Mouse (Mus musculus): ENCODE results near the gene Fance.

- no peak for TF ChIP-seq CEBPB (IDR thresholded peaks at IDR 0.05; ENCODE audit: insufficient read depth, poor library complexity, severe bottlenecking)
- TF ChIP-seq MAX (IDR thresholded peaks at IDR 0.05; ENCODE audit: low read depth): no peak
- no peak for TF ChIP-seq TCF12 (IDR thresholded peaks at IDR 0.05; ENCODE audit: insufficient read depth, poor library complexity, severe bottlenecking)
- TF ChIP-seq POLR2A (IDR thresholded peaks at IDR 0.05; ENCODE audit: insufficient read length, low read depth): peak; percentile 64
- no peak for TF ChIP-seq SRF (IDR thresholded peaks at IDR 0.05; ENCODE audit: control insufficient read depth, insufficient read length, low read depth)
- no peak for TF ChIP-seq USF1 (IDR thresholded peaks at IDR 0.05; ENCODE audit: low read depth)
- TF ChIP-seq E2F4 (IDR thresholded peaks at IDR 0.05; ENCODE audit: insufficient read depth): no peak
- TF ChIP-seq MYOD1 (IDR thresholded peaks at IDR 0.05; ENCODE audit: control insufficient read depth in 1 of 3, insufficient read length in 2 of 3, low read depth in 2 of 3): peak in 1 of 3 experiments; percentile 53
- TF ChIP-seq MYOG (IDR thresholded peaks at IDR 0.05; ENCODE audit: control insufficient read depth in 1 of 3, insufficient read depth in 1 of 3, insufficient read length in 2 of 3, low read depth in 2 of 3): peak in 1 of 3 experiments; percentile 40
Observed at GRCm38 (mm10) chr17:28341091-28341490, 27.8 kb downstream of the Fance start.

Data from myocyte (in vitro differentiated cells).